In the genomic region with DNA sequence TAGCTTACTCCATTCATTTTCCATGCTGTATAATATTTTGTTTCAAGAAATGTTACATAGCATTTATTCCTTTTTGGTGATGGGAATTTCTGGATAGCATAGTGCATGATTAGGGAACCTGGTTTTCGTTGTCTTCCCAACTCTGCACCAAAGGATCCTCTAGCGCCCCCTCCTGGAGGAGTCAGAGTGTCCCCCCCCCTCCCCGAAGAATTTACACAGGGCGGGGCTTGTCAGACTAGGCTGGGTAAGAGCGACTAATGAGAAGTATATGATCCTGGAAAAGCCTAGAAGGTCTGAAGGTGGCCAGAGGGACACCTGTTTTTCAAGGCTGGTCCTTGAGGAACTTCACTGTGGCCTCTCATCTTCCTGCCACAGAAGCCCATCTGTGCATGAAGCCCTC, we compare ENCODE assay signal across 7 mouse cellular contexts.
A peak's percentile ranks its signal among the peaks of the same experiment; 100 is the strongest.
DNase-seq lines count a peak whose midpoint lies in the region.

No protein-coding gene starts in this region.

- DNase-seq in ovary, postnatal 36 days (ENCODE audit: low spot score): peak; percentile 40
- no peak for DNase-seq in ovary, adult 18-20 months (ENCODE audit: low spot score)
- peak; percentile 48 to 86 for DNase-seq in adrenal gland, adult (ENCODE audit: inconsistent age in 2 of 2, low spot score in 1 of 2)
- peak; percentile 56 for DNase-seq in embryo, embryonic 9.5 days (ENCODE audit: extremely low spot score)
- DNase-seq in kidney, postnatal 36 days: peak; percentile 38 to 81
- DNase-seq in skeletal muscle tissue, adult 2 months (ENCODE audit: low read depth, low spot score): peak; percentile 32
- DNase-seq in cerebellum, postnatal 36 days: no peak

Comparison
In these comparisons a context has a peak if more than half of its experiments do, and no peak if none do; other contexts are left out.
1. DNase-seq: peak in ovary, postnatal 36 days (single experiment), adrenal gland, adult (2 of 2), embryo, embryonic 9.5 days (single experiment), kidney, postnatal 36 days (2 of 2) and skeletal muscle tissue, adult 2 months (single experiment); none in ovary, adult 18-20 months (single experiment) and cerebellum, postnatal 36 days (0 of 2).